Mouse (Mus musculus) embryonic fibroblast, embryonic 13.5 days (primary cell): ENCODE results near the gene Jam2.

ENCODE experiments used
- CTCF ChIP-seq: IDR thresholded peaks from 2 replicates; pipeline ENCODE4 v1.5.1; 2011; ENCODE audit warnings: mild to moderate bottlenecking, control low read depth, low read length, moderate library complexity, borderline replicate concordance; ENCODE audit not compliant: insufficient read depth
- POLR2A ChIP-seq: IDR thresholded peaks from 2 replicates; pipeline ENCODE4 v1.6.1; 2011; ENCODE audit warnings: low read depth, mild to moderate bottlenecking, control low read depth, low read length, moderate library complexity

DNA sequence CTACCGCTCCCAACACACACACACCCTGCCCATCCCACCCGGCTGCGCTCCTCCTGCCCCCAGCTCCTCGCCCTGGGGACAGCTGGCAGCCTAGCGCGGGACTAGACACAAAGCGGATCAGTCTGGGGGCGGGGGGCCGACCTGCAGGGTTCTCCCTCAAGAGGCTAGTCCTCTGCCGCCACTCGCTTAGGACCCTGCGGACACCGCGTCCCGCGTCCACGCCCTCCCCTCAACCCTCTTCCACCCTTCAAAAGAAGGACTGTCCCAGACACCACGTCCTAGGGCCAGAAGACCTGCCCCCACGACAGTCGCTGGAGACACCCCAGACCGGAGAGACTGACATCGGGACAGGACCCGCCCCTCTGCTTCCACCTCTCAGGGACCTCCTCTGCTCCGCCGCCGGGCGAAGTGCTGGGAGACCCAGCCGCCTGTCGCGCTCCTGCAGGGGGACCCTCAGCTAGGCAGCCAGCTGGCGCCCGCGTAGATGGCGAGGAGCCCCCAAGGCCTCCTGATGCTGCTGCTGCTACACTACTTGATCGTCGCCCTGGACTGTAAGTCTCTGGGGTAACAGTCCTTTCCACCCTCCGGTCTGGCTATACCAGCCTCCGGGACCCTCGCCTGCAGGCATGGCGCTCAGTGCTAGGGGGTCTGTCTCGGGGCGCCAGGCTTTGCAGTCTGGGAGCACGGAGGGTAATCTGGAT lies at the start of gene Jam2:
- TF ChIP-seq CTCF (no peak), POLR2A (no peak)
